Mouse (Mus musculus): ENCODE results near the gene Unc45a.

DNA sequence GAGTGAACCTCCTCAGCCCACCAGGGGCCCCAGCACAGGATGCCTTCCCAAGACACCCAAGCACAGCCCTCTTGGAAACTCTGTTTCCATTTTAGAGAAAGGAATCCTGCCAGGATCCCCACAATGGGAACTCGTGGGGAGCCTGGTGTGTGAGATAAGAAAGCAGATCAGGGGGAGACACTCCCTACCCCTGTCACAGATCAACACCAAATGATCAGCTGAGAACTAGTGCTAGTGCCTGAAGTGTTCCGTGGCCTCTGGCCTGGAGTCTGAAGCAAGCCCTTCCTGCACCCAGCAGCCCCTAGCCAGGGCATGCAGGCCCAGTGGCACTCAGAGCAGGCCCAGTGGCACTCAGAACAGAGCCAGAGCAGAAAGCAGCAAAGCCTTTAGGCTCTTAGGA, 10.0 kb upstream of the Unc45a start:
- TF ChIP-seq POLR2A (IDR thresholded peaks at IDR 0.05; ENCODE audit: control insufficient read depth, extremely low read depth, insufficient read depth, low read length, poor library complexity) (no peak), CTCF (IDR thresholded peaks at IDR 0.05; ENCODE audit: borderline replicate concordance, control insufficient read depth, extremely low read depth, insufficient read depth, low read length, poor library complexity) (no peak)
